Mouse (Mus musculus): ENCODE results near the gene Fgfr2. TPM values are rescaled to one million over a fixed set of nuclear protein-coding genes. Genes with fewer than 3 reads are reported as not detected.

The Fgfr2 gene
- polyA plus RNA-seq, 1 experiment from 2014 or later, result 34.1 TPM

GRCm38 (mm10) chr7:132726106-132726861 lies 396.9 kb downstream of the Fgfr2 start:
- no peaks in the 10 kb centered on the region for H3K36me3 ChIP-seq
- peaks cover 57% of the 10 kb centered on the region for H3K4me1 ChIP-seq (replicated peaks)
- H3K27me3 ChIP-seq (replicated peaks), result no peaks in the 10 kb centered on the region
- H3K9ac ChIP-seq, result no peak overlapping the region
- ATAC-seq (ENCODE audit: insufficient number of reproducible peaks, low FRiP score), result no peak
- H3K4me3 ChIP-seq, result no peak overlapping the region
- H3K9me3 ChIP-seq (replicated peaks), result no peaks in the 10 kb centered on the region
- 80% methylated on average over 13 of the region's 13 CpGs for WGBS
- H3K4me2 ChIP-seq, result no peak overlapping the region
- no peak overlapping the region for H3K27ac ChIP-seq (ENCODE audit: poor library complexity, severe bottlenecking)

DNA sequence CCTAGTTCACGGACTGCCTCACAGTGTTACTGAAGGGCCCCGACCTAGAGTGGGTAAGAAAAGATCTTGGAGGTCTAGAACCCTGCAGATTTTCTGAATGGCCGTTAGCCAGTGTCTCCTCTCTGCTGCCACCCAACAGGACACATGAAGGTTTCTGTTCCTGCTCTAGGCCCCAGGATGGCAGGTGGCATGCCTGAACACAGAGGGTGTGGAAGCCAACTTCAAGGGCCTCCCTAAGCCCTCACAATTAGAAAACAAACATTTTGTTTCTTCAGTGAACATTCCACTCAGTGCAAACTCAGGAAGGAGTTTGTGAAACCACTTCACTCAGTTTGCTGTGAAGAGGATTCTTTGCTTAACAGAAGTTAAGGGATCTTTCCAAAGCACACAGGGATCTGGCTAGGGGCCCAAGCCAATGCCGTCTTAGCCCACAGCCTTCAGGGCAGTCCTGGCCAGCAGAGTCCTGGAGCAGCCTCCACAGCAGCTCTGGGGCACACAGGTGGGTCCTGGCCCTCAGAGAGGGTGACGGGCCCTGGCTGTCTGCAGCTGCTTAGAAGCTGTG lies 398.6 kb downstream of the Fgfr2 start:
- Histone ChIP-seq H3K9ac (no peak overlapping the region), H3K4me3 (no peak overlapping the region), H3K27ac (ENCODE audit: poor library complexity, severe bottlenecking) (peak overlapping the region; percentile 38; the same call in 1 of the 2 replicates), H3K27me3 (replicated peaks) (no peaks in the 10 kb centered on the region), H3K4me2 (no peak overlapping the region), H3K9me3 (replicated peaks) (no peaks in the 10 kb centered on the region), H3K4me1 (replicated peaks) (peaks cover 61% of the 10 kb centered on the region), H3K36me3 (no peaks in the 10 kb centered on the region)
- WGBS, result 79% methylated on average over 5 of the region's 5 CpGs
- no peak for ATAC-seq (ENCODE audit: insufficient number of reproducible peaks, low FRiP score)

DNA sequence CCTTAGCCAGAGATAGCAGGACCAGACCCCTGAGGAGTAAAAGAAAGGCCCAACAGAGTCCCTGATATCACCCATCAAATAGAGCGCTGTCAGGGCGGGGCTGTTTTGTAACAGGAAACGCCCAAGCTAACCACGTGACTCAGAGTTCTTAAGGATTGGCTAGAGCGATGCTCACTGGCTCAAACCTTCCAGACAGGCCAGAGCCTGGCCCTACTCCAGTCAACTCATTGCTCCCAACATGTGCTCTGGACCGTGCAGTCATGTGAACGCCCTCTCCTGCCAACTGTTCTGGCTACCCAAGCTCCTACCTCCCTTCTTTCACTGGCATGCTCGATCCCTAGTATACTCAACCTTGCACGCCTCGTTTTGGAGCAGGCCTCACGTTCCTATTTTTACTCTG lies 399.2 kb downstream of the Fgfr2 start:
- Histone ChIP-seq H3K9me3 (replicated peaks) (no peaks in the 10 kb centered on the region), H3K4me2 (no peak overlapping the region), H3K27me3 (replicated peaks) (no peaks in the 10 kb centered on the region), H3K27ac (ENCODE audit: poor library complexity, severe bottlenecking) (no peak overlapping the region), H3K36me3 (no peaks in the 10 kb centered on the region), H3K9ac (no peak overlapping the region), H3K4me1 (replicated peaks) (peaks cover 54% of the 10 kb centered on the region), H3K4me3 (no peak overlapping the region)
- ATAC-seq (ENCODE audit: insufficient number of reproducible peaks, low FRiP score), result peak; percentile 66
- WGBS, result 75% methylated on average over 11 of the region's 11 CpGs

DNA sequence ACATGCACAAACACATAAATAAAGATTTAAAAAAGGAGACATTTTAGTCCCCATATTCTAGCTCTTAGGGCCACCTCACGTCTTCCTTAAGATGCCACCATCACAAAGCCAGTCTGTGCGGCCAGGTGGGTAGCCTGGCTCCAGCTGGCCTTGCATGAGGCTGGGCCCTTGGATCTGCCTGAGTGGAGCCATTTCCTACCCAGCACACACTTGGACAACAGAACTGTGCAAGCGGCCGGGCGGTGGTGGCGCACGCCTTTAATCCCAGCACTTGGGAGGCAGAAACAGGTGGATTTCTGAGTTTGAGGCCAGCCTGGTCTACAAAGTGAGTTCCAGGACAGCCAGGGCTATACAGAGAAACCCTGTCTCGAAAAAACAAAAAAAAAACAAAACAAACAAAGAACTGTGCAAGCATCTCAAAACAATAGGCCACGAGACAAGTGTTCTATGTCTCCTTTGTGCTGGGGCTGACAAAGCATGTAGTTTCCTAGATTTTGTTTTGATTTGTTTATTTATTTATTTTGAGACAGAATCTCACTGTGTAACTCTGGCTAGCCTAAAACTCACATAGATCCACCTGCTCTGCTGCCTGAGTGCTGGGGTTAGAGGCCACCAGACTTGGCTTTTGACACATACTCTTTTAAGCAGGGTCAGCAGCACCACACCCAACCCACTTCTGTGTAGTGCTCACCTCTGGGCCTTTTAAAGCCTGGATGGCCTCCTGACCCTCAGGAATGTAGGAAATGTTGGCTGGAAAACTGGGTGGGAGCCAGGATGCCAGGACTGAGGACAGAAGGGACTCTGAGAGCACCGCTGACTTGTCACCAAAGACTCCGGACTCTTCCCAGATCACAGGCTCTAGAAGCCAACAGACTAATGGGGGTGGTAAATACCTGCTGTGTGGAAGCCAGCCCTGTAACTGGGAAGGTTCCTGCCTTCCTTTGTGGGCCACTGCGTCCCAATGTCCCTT lies 400.5 kb downstream of the Fgfr2 start:
- WGBS, result 83% methylated on average over 12 of the region's 12 CpGs
- no peak for ATAC-seq (ENCODE audit: insufficient number of reproducible peaks, low FRiP score)
- no peaks in the 10 kb centered on the region for H3K27me3 ChIP-seq (replicated peaks)
- H3K27ac ChIP-seq (ENCODE audit: poor library complexity, severe bottlenecking), result no peak overlapping the region
- H3K4me2 ChIP-seq, result no peak overlapping the region
- no peak overlapping the region for H3K9ac ChIP-seq
- peaks cover 43% of the 10 kb centered on the region for H3K4me1 ChIP-seq (replicated peaks)
- no peaks in the 10 kb centered on the region for H3K9me3 ChIP-seq (replicated peaks)
- no peaks in the 10 kb centered on the region for H3K36me3 ChIP-seq
- H3K4me3 ChIP-seq, result no peak overlapping the region

DNA sequence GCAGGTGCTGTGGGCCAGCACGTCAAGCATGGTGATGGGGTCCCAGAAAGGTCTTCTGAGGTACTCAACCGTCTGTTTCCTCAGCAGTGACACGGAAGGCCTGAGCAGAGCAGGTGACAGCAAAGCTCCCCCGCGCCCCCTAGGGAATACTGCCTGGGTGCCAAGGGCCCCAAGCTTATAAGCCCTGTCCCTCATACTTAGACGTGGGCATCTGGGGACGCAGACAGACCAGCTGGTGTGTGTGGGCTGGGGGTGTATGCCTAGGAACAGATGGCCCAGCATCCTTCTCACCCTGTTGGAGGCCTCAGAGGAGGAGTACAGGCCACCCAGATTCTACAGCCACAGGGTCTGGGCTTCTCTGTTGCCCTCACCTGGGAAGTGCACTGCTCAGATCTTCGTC lies 402.6 kb downstream of the Fgfr2 start:
- Histone ChIP-seq H3K4me3 (no peak overlapping the region), H3K4me2 (no peak overlapping the region), H3K27ac (ENCODE audit: poor library complexity, severe bottlenecking) (no peak overlapping the region), H3K9me3 (replicated peaks) (no peaks in the 10 kb centered on the region), H3K27me3 (replicated peaks) (no peaks in the 10 kb centered on the region), H3K36me3 (0 out of 2 replicates have a peak, but pooled peaks cover 2% of the 10 kb centered on the region), H3K9ac (no peak overlapping the region), H3K4me1 (replicated peaks) (peaks cover 41% of the 10 kb centered on the region)
- 81% methylated on average over 8 of the region's 8 CpGs for WGBS
- no peak for ATAC-seq (ENCODE audit: insufficient number of reproducible peaks, low FRiP score)

DNA sequence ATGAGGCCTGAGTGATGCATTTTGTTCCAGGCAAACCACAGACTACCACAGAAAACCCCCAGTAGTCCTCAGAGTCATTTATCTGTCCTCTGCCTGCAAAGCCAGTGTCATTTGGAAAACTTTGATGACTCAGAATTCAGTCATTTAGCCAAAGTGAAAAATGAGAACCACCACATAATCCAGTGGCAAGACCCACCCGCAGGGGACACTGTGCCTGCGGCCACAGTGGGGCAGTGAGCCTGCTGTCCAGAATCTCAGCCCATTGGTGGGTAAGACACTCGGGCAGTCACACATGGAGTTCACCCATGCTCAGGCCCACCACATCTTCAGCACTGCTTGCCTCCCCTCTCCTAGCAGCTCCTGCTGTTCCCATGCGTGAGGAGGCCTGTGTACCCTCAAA lies 403.6 kb downstream of the Fgfr2 start:
- WGBS, result 80% methylated on average over 4 of the region's 4 CpGs
- H3K9me3 ChIP-seq (replicated peaks), result no peaks in the 10 kb centered on the region
- peaks cover 45% of the 10 kb centered on the region for H3K4me1 ChIP-seq (replicated peaks)
- no peak overlapping the region for H3K4me3 ChIP-seq
- no peak overlapping the region for H3K4me2 ChIP-seq
- no peak overlapping the region for H3K9ac ChIP-seq
- H3K27me3 ChIP-seq (replicated peaks), result no peaks in the 10 kb centered on the region
- no peak for ATAC-seq (ENCODE audit: insufficient number of reproducible peaks, low FRiP score)
- peaks cover 5% of the 10 kb centered on the region; the same call in 1 of the 2 replicates for H3K36me3 ChIP-seq
- no peak overlapping the region for H3K27ac ChIP-seq (ENCODE audit: poor library complexity, severe bottlenecking)

GRCm38 (mm10) chr7:132715259-132715658 lies 407.9 kb downstream of the Fgfr2 start:
- Histone ChIP-seq H3K4me1 (replicated peaks) (peaks cover 54% of the 10 kb centered on the region), H3K9ac (peak overlapping the region; percentile 4; the same call in 1 of the 2 replicates), H3K4me3 (no peak overlapping the region), H3K9me3 (replicated peaks) (no peaks in the 10 kb centered on the region), H3K27ac (ENCODE audit: poor library complexity, severe bottlenecking) (peak overlapping the region; percentile 97), H3K36me3 (peaks cover 5% of the 10 kb centered on the region; the same call in 1 of the 2 replicates), H3K4me2 (no peak overlapping the region), H3K27me3 (replicated peaks) (no peaks in the 10 kb centered on the region)
- no peak for ATAC-seq (ENCODE audit: insufficient number of reproducible peaks, low FRiP score)
- WGBS, result 89% methylated on average over 4 of the region's 4 CpGs

GRCm38 (mm10) chr7:132714236-132714923 lies 408.8 kb downstream of the Fgfr2 start:
- Histone ChIP-seq H3K4me2 (peak overlapping the region; percentile 1; the same call in 1 of the 2 replicates), H3K9ac (peak overlapping the region; percentile 4; the same call in 1 of the 2 replicates), H3K9me3 (replicated peaks) (no peaks in the 10 kb centered on the region), H3K27me3 (replicated peaks) (no peaks in the 10 kb centered on the region), H3K36me3 (peaks cover 5% of the 10 kb centered on the region; the same call in 1 of the 2 replicates), H3K4me1 (replicated peaks) (peaks cover 50% of the 10 kb centered on the region), H3K4me3 (no peak overlapping the region), H3K27ac (ENCODE audit: poor library complexity, severe bottlenecking) (peak overlapping the region; percentile 97)
- 12% methylated on average over 6 of the region's 6 CpGs for WGBS
- peak; percentile 81 for ATAC-seq (ENCODE audit: insufficient number of reproducible peaks, low FRiP score)

GRCm38 (mm10) chr7:132713483-132714126 lies 409.5 kb downstream of the Fgfr2 start:
- Histone ChIP-seq H3K9ac (peak overlapping the region; percentile 11), H3K9me3 (replicated peaks) (no peaks in the 10 kb centered on the region), H3K4me3 (no peak overlapping the region)

GRCm38 (mm10) chr7:132712956-132713355 lies 410.2 kb downstream of the Fgfr2 start:
- ATAC-seq (ENCODE audit: insufficient number of reproducible peaks, low FRiP score), result no peak
- peaks cover 5% of the 10 kb centered on the region; the same call in 1 of the 2 replicates for H3K36me3 ChIP-seq
- peaks cover 50% of the 10 kb centered on the region for H3K4me1 ChIP-seq (replicated peaks)
- 68% methylated on average over 7 of the region's 7 CpGs for WGBS
- no peaks in the 10 kb centered on the region for H3K9me3 ChIP-seq (replicated peaks)
- no peaks in the 10 kb centered on the region for H3K27me3 ChIP-seq (replicated peaks)
- H3K4me3 ChIP-seq, result no peak overlapping the region
- H3K9ac ChIP-seq, result 0 out of 2 replicates have a peak overlapping the region, but pooled peaks have one; percentile 1
- H3K27ac ChIP-seq (ENCODE audit: poor library complexity, severe bottlenecking), result peak overlapping the region; percentile 97
- no peak overlapping the region for H3K4me2 ChIP-seq

More at GRCm38 (mm10) chr7:132713483-132714126, 409.5 kb downstream of the Fgfr2 start:
- peaks cover 5% of the 10 kb centered on the region; the same call in 1 of the 2 replicates for H3K36me3 ChIP-seq
- no peaks in the 10 kb centered on the region for H3K27me3 ChIP-seq (replicated peaks)
- peaks cover 50% of the 10 kb centered on the region for H3K4me1 ChIP-seq (replicated peaks)
- H3K4me2 ChIP-seq, result peak overlapping the region; percentile 21; the same call in 1 of the 2 replicates
- 39% methylated on average over 8 of the region's 8 CpGs for WGBS
- ATAC-seq (ENCODE audit: insufficient number of reproducible peaks, low FRiP score), result no peak
- peak overlapping the region; percentile 97 for H3K27ac ChIP-seq (ENCODE audit: poor library complexity, severe bottlenecking)
